Mouse (Mus musculus) embryonic fibroblast, embryonic 13.5 days (primary cell): ENCODE data around the gene Setd1b. TPM values are rescaled to one million over a fixed set of nuclear protein-coding genes. Genes with fewer than 3 reads are reported as not detected.

Experiments
- H3K27ac ChIP-seq: 2 replicates; pipeline ENCODE4 v1.5.1; 2012; ENCODE audit warnings: low read length, control low read depth, inconsistent platforms; ENCODE audit not compliant: insufficient read depth
- H3K4me1 ChIP-seq: 2 replicates; pipeline ENCODE4 v1.6.1; 2011; ENCODE audit warnings: low read length; ENCODE audit not compliant: control insufficient read depth, insufficient read depth
- H3K4me3 ChIP-seq: 2 replicates; pipeline ENCODE4 v1.5.1; 2011; ENCODE audit warnings: mild to moderate bottlenecking, control low read depth, low read length; ENCODE audit not compliant: insufficient read depth
- CTCF ChIP-seq: IDR thresholded peaks from 2 replicates; pipeline ENCODE4 v1.5.1; 2011; ENCODE audit warnings: mild to moderate bottlenecking, control low read depth, low read length, moderate library complexity, borderline replicate concordance; ENCODE audit not compliant: insufficient read depth
- POLR2A ChIP-seq: IDR thresholded peaks from 2 replicates; pipeline ENCODE4 v1.6.1; 2011; ENCODE audit warnings: low read depth, mild to moderate bottlenecking, control low read depth, low read length, moderate library complexity
- polyA plus RNA-seq: library from polyadenylated mRNA; stranded (reverse); fragments of >200 nt; gene quantifications from 2 replicates; pipeline ENCODE4 v1.2.4, GENCODE M21; 2011; ENCODE audit warnings: low read depth; ENCODE audit not compliant: missing spikeins, insufficient read length

Gene Setd1b
- polyA plus RNA-seq, 1 experiment = 15.1 TPM

DNA sequence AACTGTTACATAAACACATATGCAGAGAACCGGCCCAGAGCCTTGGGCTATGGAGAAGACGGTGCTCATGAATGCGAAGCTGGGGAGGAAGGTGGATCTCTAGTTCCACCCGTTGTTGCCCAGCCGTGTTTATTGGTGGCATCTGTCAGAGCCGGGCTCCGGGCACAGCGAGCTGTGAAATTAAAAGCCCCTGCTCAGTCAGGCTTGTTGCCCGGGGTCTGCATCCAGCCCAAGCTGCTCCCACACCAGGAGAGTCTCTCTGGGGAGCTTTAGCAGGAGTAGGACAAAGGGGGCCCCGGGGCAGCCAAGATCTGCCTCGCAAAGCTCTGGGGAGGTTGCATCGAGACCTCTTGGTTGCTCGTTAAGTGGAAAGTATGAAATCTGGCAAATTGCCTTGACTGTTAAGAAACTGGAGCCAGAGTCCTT is 31.7 kb upstream of the Setd1b start:
- no peak for TF ChIP-seq POLR2A
- no peak for TF ChIP-seq CTCF
- Histone ChIP-seq H3K27ac (no peak overlapping the region), H3K4me3 (no peak overlapping the region), H3K4me1 (no peaks in the 10 kb centered on the region)

DNA sequence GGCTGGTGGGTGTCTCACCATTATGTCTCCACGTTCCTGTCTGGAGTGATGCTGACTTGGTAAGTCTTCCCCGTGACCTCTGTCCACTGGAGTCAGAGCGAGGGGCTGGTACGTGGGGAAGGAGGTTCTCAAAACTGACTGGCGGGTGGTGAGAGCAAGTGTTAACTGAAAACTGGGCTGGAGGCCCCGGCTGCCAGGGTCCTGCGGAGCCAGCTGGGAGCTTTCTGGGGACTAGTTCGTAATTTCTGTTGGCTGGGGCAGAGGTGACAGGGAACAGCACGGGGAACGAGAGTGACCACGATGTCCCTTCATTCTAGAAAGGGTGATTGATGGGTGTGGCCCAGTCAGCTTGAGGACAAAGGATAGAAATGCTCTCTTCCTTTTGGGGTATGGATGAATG is 27.9 kb upstream of the Setd1b start:
- Histone ChIP-seq H3K4me3 (no peak overlapping the region), H3K4me1 (no peaks in the 10 kb centered on the region), H3K27ac (no peak overlapping the region)
- TF ChIP-seq POLR2A (no peak), CTCF (no peak)

DNA sequence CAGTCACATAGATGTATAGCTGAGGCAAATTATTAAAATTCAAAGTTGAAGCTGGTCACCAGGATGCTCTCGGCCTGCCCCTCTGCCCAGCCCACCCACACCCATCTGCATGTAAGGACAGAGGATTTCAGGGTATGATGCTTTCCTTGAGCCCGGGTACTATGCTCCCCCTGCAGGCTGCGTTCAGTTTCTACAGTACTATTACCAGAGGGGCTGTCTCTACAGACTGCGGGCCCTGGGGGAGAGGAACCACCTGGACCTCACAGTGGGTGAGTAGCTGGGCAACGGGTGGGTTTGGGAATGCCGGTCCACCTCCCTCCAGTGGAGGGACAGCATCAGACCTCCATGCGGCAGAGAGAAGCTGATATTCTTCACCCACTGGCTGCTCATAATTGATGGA is 27.1 kb upstream of the Setd1b start:
- Histone ChIP-seq H3K4me3 (no peak overlapping the region), H3K4me1 (no peaks in the 10 kb centered on the region), H3K27ac (no peak overlapping the region)
- TF ChIP-seq POLR2A (no peak), CTCF (0 out of 2 replicates have a peak, but pooled peaks have one; percentile 33)

DNA sequence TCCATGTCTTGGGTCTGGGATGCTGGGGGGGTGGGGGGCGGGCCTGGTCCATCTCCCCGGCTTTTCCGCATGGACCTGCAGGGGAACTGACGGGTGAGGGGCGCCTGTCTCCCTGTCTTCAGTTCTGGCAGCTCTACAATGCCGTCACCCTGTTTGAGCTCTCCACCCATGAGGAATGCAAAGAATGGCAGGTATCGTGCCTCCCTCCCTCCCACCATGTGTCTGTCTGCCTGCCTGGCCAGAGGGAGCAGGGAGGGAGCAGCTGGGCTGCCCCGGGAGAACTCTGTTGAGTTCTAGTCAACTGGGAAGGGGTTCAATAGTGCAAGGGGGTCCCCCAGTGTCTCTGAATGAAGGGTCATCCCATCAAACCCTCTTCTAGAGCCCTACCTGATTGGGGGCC is 25.9 kb upstream of the Setd1b start:
- Histone ChIP-seq H3K4me1 (no peaks in the 10 kb centered on the region), H3K4me3 (no peak overlapping the region), H3K27ac (no peak overlapping the region)
- no peak for TF ChIP-seq CTCF
- no peak for TF ChIP-seq POLR2A

DNA sequence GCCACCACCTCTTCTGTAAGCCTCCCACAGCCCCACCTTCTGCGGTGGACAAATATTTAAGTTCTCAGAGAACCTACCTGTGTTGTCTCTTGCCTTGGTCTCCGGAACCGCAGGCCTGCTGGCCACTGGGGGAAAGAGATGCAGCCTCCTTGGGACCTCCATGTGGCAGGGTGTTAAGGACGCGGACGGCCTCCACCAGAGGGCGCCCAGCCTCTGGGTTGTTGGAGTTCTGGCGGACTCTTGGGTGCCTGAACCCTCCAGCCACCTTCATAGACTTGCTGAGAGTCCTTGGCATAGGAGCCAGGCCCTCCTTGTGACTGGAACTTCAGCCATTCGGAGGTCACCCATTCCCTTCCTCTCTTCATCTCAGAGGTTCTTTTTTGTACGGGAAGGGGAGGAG is 24.7 kb upstream of the Setd1b start:
- Histone ChIP-seq H3K27ac (no peak overlapping the region), H3K4me1 (no peaks in the 10 kb centered on the region), H3K4me3 (no peak overlapping the region)
- TF ChIP-seq POLR2A (no peak), CTCF (peak; percentile 79)

DNA sequence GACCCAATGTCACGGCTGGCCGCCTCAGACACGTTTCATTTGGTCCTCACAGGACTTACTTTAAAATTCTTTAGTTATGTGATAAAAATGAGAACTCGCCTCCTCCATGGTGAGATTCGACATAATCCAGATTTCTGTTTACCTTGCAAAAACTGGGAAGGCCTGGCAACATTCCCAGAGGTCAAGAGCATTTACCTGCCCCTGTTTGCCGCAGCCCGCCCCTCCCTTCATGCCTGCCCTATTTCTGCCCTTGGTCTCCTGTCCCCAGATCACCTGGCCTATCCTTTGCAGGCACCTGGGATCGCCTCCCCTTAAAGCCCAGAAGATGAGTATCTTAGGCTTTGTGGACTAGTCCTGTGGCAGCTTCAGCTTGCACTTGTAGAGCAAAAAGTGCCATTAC is 24.2 kb upstream of the Setd1b start:
- Histone ChIP-seq H3K4me1 (no peaks in the 10 kb centered on the region), H3K4me3 (no peak overlapping the region), H3K27ac (no peak overlapping the region)
- TF ChIP-seq CTCF (no peak), POLR2A (no peak)

DNA sequence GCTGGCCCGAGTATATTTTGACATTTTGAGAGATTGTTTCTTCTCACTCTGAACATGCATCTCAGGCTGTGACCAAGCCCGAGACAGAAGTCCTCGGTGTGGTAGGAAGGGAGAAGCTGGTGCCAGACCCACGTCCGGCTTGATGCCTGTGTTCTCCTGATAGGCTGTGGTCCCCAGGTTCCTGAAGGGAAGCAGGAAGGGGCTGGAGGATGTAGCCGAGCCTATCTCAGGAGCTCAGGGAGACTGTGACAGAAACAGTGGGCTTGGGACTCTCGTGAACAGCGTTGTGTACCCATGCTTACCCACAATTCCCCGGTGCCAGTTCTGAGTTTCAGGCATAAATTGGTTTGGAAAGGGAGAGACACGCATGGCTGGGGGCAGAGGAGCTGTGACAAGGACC is 23.2 kb upstream of the Setd1b start:
- no peaks in the 10 kb centered on the region for H3K4me1 ChIP-seq
- H3K4me3 ChIP-seq = no peak overlapping the region
- H3K27ac ChIP-seq = no peak overlapping the region
- TF ChIP-seq POLR2A = no peak
- no peak for TF ChIP-seq CTCF

DNA sequence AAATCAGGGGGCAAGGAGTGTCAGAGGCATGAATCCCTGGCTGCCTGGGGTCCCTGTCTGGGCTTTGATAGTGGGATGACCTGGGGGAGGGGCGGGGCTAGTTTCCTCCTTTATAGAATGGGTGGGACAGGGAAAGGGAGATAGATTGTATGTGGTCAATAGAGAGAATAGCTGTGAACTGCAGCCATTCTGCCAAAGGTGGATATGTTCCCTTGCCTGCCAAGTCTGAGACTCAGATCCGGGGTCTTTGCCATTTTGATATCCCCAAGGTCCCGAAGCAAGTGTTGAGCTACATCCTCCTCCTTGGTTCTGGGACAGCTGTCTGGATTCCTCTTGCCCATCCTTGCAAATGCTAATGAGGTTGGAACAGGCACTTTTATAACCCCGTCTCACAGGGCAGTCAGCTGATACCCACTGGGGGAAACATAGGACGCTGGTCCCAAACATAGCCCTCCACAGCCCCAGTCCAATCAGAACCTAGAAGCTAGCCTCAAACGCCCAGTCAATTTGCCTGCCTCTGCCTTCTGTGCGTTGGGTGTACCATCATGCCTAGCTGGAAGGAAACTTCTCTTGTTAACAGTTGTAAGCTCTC is 21.3 kb upstream of the Setd1b start:
- H3K27ac ChIP-seq = no peak overlapping the region
- TF ChIP-seq POLR2A (no peak), CTCF (no peak)
- H3K4me3 ChIP-seq = no peak overlapping the region
- no peaks in the 10 kb centered on the region for H3K4me1 ChIP-seq

DNA sequence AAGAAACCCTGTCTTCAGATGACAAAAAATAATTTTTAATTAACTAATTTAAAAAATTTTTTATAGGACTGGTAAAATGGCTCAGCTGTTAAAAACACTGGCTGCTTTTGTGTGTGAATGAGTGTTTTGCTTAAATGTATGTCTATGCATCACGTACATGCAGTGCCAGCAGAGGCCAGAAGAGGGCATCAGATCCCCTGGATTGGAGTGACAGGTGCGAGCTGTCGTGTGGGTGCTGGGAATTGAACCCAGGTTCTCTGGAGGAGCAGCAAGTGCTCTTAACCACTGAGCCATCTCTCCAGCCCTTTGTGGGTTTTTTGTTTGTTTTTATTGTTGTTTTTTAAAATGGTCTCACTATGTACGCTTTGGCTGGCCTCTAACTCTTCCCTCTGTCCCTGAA is 19.8 kb upstream of the Setd1b start:
- Histone ChIP-seq H3K4me1 (no peaks in the 10 kb centered on the region), H3K27ac (no peak overlapping the region), H3K4me3 (no peak overlapping the region)
- TF ChIP-seq CTCF = peak; percentile 44; the same call in 1 of the 2 replicates
- no peak for TF ChIP-seq POLR2A

DNA sequence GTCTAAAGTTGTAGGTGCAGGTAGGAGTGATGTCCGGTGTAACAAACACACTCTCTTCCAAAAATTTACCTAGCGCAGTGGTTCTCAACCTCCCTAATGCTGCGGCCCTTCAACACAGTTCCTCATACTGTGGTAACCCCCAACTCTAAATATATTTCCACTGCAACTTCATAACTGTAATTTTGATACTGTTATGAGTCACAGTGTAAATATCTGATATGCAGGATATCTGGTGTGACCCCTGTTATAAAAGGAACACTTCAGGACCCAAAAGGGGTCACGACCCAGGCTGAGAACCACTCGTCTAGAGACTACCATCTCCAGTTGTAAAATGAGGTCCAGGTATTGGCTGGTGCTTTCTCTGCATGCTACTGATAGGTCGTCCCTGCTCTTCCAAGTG is 16.9 kb upstream of the Setd1b start:
- TF ChIP-seq CTCF (no peak), POLR2A (no peak)

More for the DNA sequence above, 16.9 kb upstream of the Setd1b start:
- H3K4me1 ChIP-seq = no peaks in the 10 kb centered on the region
- no peak overlapping the region for H3K27ac ChIP-seq
- H3K4me3 ChIP-seq = no peak overlapping the region
